Mouse (Mus musculus) neural tube, embryonic 11.5 days (tissue): ENCODE data around the gene Cep85l. TPM values are rescaled to one million over a fixed set of nuclear protein-coding genes. Genes with fewer than 3 reads are reported as not detected.

Experiments used
- ATAC-seq: fragments of 200-750 bp; cut with Nextera tagmentation; 2 replicates; pipeline ENCODE4 v1.8.0; 2017; ENCODE audit warnings: moderate number of reproducible peaks, mild to moderate bottlenecking, moderate TSS enrichment, moderate library complexity; ENCODE audit not compliant: insufficient read depth, low FRiP score, low TSS enrichment
- DNase-seq: peaks from one replicate; pipeline ENCODE4 v3.0.0-alpha.2; 2015; ENCODE audit warnings: low spot score
- H3K27ac ChIP-seq: fragments of 300-500 bp; sonication (generic); 2 replicates; pipeline ENCODE4 v1.5.1; 2014; ENCODE audit warnings: low read depth, mild to moderate bottlenecking, low read length
- H3K27me3 ChIP-seq: fragments of 300-500 bp; sonication (generic); 2 replicates; pipeline ENCODE4 v1.6.1; 2014; ENCODE audit warnings: mild to moderate bottlenecking, low read length, mixed read lengths; ENCODE audit not compliant: control insufficient read depth, insufficient read depth
- H3K36me3 ChIP-seq: fragments of 300-500 bp; sonication (generic); 2 replicates; pipeline ENCODE4 v1.6.1; 2014; ENCODE audit warnings: mild to moderate bottlenecking, low read length, moderate library complexity, mixed read lengths; ENCODE audit not compliant: control insufficient read depth, insufficient read depth
- H3K4me1 ChIP-seq: fragments of 300-500 bp; sonication (generic); 2 replicates; pipeline ENCODE4 v1.6.1; 2014; ENCODE audit warnings: low read length, mixed read lengths; ENCODE audit not compliant: control insufficient read depth, insufficient read depth
- H3K4me2 ChIP-seq: fragments of 300-500 bp; sonication (generic); 2 replicates; pipeline ENCODE4 v1.6.1; 2014; ENCODE audit warnings: low read depth, mild to moderate bottlenecking, moderate library complexity
- H3K4me3 ChIP-seq: fragments of 300-500 bp; sonication (generic); 2 replicates; pipeline ENCODE4 v1.5.1; 2014; ENCODE audit warnings: low read depth, low read length
- H3K9ac ChIP-seq: fragments of 300-500 bp; sonication (generic); 2 replicates; pipeline ENCODE4 v1.6.1; 2014; ENCODE audit warnings: mild to moderate bottlenecking, low read length
- H3K9me3 ChIP-seq: fragments of 300-500 bp; sonication (generic); 2 replicates; pipeline ENCODE4 v1.6.1; 2016; ENCODE audit warnings: low read length; ENCODE audit not compliant: control insufficient read depth
- WGBS: fragments of 180-500 bp; shearing (Covaris S2); extraction: QIAGEN DNeasy Blood & Tissue Kit; methylation state at CpG from one replicate; pipeline ENCODE4 v1.1.7; 2014; 5-methylcytosine and 5-hydroxymethylcytosine counted together
- polyA plus RNA-seq: library from polyadenylated mRNA; unstranded; fragments of >200 nt; fragmentation: Nextera tagmentation; extraction: Ambion mirVana; gene quantifications from 2 replicates; pipeline ENCODE4 v1.2.1, GENCODE M21; 2014

The Cep85l gene
- polyA plus RNA-seq, 1 experiment from 2014 or later = 6.2 TPM

DNA sequence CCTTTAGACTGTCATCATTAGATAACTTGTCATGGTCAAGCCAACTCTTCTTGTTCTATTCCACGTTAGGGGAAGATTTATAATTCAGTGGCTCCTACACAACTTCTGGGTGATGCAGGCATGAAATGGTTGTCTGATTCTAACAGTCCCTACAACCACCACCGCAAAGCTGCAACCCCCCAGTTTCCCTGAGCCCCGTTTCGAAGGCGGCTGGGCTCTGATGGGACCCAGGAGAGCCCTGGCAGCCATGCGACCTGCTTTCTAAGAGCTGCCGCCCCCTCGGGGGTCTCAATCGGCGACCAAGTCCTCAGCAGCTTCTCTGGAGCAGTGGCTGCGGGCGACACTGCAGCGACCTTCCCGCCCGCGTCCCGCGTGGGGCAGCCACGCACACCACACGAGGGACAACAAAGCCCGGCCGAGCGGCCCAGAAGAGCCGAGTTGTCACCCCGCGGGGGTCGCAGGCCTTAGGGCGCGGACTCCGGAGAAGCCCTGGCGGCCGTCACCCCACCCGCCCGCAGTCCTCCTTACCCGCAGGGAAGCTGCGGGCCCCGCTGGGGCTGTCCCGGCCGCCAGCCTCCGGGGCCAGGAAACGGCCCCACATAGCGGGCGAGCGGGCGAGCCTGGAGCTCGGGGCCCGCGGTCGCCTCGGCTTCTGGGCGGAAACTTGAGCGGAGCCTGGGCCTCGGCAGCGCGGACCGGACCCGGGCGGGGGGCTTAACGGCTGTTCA, 602 bp downstream of the Cep85l start:
- Histone ChIP-seq H3K4me3 (peak overlapping the region; percentile 91), H3K9ac (peak overlapping the region; percentile 98), H3K36me3 (no peaks in the 10 kb centered on the region), H3K27me3 (no peaks in the 10 kb centered on the region), H3K27ac (peak overlapping the region; percentile 98), H3K4me1 (peaks cover 5% of the 10 kb centered on the region; the same call in 1 of the 2 replicates), H3K9me3 (no peaks in the 10 kb centered on the region), H3K4me2 (peak overlapping the region; percentile 56)
- no peak for DNase-seq
- under 1% methylated on average over 58 of the region's 59 CpGs for WGBS
- ATAC-seq = peak; percentile 77

DNA sequence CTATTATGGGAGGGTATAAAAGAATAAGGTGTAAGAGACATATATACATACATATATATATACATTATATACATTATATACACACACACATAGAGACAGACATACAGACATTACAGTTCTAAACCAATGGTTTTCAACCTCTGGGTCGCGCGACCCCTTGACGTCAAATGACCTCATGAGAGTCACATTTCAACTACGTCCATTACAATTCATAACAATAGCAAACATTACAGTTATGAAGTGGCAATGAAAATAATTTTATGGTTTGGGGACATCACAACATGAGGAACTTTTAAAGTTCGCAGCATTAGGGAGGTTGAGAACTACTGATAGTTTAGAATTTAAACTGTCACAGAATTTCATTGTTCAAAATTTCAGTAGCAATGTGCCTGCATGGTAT, 1.5 kb downstream of the Cep85l start:
- DNase-seq = no peak
- H3K27ac ChIP-seq = no peak overlapping the region

DNA sequence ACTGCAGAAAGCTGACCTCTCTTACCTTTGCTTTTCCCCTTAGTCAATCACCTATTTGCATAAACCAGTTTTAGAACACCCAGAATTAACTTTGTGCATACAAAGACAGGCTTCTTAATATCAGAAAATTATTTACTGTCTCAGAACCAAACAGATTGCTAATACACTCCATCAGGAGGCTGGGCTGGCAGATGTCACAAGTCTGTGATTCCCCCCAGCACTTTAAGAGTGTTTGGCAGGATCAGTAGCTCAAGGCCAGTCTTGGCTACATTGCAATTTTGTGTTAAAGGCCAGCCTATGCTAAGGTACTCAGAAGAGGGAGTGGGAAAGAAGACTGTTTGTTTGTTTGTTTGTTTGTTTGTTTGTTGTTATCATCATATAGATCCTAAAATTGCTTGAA, 2.7 kb downstream of the Cep85l start:
- Histone ChIP-seq H3K4me3 (no peak overlapping the region), H3K9me3 (no peaks in the 10 kb centered on the region), H3K4me2 (no peak overlapping the region), H3K27ac (no peak overlapping the region), H3K36me3 (no peaks in the 10 kb centered on the region), H3K4me1 (peaks cover 5% of the 10 kb centered on the region; the same call in 1 of the 2 replicates), H3K9ac (no peak overlapping the region), H3K27me3 (no peaks in the 10 kb centered on the region)
- no peak for ATAC-seq
- no peak for DNase-seq

More for the DNA sequence above, 1.5 kb downstream of the Cep85l start:
- no peaks in the 10 kb centered on the region for H3K27me3 ChIP-seq
- H3K4me2 ChIP-seq = peak overlapping the region; percentile 56
- H3K4me1 ChIP-seq = peaks cover 5% of the 10 kb centered on the region; the same call in 1 of the 2 replicates
- H3K4me3 ChIP-seq = peak overlapping the region; percentile 91
- 83% methylated on average over 6 of the region's 6 CpGs for WGBS
- ATAC-seq = no peak
- no peaks in the 10 kb centered on the region for H3K36me3 ChIP-seq
- no peaks in the 10 kb centered on the region for H3K9me3 ChIP-seq
- no peak overlapping the region for H3K9ac ChIP-seq

DNA sequence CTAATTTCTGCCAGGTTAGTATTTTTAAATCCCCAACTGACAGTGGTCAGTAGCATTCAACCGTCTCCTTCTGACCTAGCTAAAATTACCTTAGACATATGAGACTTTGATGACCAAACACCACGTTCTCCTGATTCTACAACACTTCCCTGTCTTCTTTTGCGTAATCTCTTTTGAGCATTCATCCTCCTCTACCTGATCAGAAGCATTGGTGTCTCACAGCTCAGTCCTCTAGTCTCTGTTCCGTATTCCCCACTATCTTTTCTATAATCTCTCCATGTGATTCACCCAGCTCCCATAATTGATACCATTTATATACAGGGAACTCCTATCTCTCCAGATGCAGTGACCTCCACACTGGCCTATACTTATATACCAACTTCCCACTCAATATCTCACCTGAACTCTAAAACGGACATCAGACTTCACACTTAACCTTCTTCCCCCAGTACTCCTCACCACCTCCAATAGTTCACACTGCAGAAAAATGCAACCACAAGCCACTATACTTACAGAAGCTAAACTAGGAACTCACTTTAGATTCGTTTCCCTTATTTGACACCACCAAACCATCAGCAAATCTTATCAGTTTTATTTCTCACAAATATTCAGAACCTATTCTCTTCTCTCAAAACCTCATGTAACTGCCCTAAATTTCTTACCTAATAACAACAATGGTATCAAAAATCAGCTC, 5.7 kb downstream of the Cep85l start:
- Histone ChIP-seq H3K36me3 (no peaks in the 10 kb centered on the region), H3K4me2 (no peak overlapping the region), H3K27me3 (no peaks in the 10 kb centered on the region), H3K9ac (no peak overlapping the region), H3K27ac (no peak overlapping the region), H3K4me3 (no peak overlapping the region), H3K9me3 (no peaks in the 10 kb centered on the region), H3K4me1 (peaks cover 5% of the 10 kb centered on the region; the same call in 1 of the 2 replicates)
- WGBS = 95% methylated on average over 6 of the region's 6 CpGs
- no peak for DNase-seq
- ATAC-seq = no peak

DNA sequence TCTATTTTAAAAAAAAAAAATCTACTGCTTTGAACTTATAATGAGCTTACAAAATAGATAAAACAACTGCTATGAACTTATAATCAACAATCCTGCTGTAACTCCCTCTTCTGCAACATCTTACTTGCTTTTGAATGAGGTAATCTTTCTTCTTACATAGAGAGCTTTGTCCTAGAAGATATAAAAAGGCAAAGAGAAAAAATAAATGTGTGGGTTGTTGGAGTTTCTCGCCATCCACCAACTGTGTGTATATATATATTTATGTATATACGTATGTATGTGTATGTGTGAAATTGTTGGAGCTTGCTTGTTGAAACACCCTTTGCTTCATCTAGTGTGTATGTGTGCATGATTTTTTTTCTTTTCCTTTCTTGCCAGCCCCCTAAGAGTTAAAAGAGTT, 12.5 kb downstream of the Cep85l start:
- no peak overlapping the region for H3K4me2 ChIP-seq
- H3K9ac ChIP-seq = no peak overlapping the region
- H3K9me3 ChIP-seq = no peaks in the 10 kb centered on the region
- H3K36me3 ChIP-seq = no peaks in the 10 kb centered on the region
- 96% methylated on average over 2 of the region's 2 CpGs for WGBS
- no peaks in the 10 kb centered on the region for H3K4me1 ChIP-seq
- no peaks in the 10 kb centered on the region for H3K27me3 ChIP-seq
- no peak overlapping the region for H3K4me3 ChIP-seq
- no peak overlapping the region for H3K27ac ChIP-seq
- DNase-seq (no peak), ATAC-seq (no peak)

DNA sequence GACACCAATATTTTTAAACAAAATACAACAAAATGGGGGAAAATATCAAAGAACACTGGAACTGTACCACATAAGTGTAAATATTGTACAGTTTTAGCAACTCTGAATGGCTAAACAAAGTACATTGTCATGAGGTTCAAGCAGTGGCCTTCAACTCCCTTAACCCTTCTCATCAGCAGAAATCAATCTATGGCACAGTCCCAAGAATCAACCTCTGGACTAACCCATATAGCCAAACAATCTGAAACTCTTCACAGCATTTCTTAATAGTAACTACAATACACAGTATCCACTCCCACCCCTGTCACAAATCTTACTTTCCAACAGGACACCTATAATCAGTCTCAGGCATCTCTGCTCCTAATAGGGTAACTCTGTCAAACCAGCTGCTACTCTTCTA, 15.4 kb downstream of the Cep85l start:
- ATAC-seq (no peak), DNase-seq (no peak)
- no peaks in the 10 kb centered on the region for H3K27me3 ChIP-seq
- no peak overlapping the region for H3K27ac ChIP-seq
- no peaks in the 10 kb centered on the region for H3K36me3 ChIP-seq
- no peaks in the 10 kb centered on the region for H3K4me1 ChIP-seq
- H3K9ac ChIP-seq = no peak overlapping the region
- H3K4me2 ChIP-seq = no peak overlapping the region
- H3K9me3 ChIP-seq = no peaks in the 10 kb centered on the region
- H3K4me3 ChIP-seq = no peak overlapping the region

DNA sequence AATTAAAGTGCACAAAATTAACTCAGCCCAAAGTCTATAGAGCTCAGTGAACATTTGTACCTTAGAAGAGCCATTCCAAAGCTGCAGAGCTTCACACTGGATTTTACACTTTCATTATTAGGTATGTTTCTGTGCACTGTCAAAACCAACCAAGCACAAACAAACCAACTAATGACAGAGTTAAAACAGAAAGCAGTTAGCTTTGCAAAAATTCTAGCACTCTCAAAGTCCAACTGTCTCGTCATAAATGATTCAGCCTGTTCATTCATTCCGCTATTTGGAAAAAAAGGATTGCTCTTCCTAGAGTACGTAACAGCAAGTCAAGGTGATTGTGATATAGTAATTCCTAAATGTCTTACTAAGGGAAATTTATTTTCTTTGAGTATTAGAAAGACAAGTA, 20.7 kb downstream of the Cep85l start:
- H3K4me1 ChIP-seq = no peaks in the 10 kb centered on the region
- H3K36me3 ChIP-seq = no peaks in the 10 kb centered on the region
- ATAC-seq (no peak), DNase-seq (no peak)
- no peak overlapping the region for H3K4me2 ChIP-seq
- 92% methylated on average over 3 of the region's 3 CpGs for WGBS
- no peaks in the 10 kb centered on the region for H3K27me3 ChIP-seq
- no peak overlapping the region for H3K9ac ChIP-seq
- H3K27ac ChIP-seq = no peak overlapping the region
- no peaks in the 10 kb centered on the region for H3K9me3 ChIP-seq
- H3K4me3 ChIP-seq = no peak overlapping the region

DNA sequence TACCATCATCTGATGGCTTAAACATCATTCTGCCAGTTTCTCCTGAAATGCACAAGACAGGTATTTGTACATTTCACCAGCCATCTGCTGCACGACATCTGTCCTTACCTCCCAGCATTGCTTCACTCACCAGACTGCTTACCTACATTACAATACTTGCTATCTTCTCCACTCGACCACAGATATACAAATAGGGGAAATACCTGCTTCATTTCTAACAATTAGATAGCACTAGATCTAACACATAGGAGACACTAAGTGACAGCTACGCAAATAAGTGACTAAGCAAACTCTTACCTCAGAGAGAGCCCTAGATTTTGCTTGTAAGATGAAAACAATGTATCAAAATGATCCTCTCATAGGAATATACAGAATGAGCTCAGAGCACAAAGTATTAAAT, 26.1 kb downstream of the Cep85l start:
- WGBS = 83% methylated on average over 3 of the region's 3 CpGs

DNA sequence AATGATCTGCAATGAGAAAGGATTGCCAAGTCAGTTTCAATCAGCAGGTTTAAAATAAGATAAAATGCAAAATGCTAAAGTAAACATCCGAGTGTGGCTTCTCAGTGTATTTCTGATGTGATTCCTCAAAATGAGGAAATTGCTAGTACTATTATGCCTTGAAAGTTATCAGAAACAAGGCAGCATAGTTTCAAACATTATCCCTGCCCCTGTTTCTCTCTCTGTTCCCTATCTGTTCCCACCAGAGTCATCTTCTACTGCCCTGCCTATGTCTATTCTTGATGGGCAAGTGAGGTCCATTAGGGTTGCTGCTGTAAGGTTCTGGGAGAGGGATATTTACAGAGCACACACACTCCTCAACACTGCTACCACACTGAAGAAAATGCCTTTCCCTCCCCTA, 30.5 kb downstream of the Cep85l start:
- Histone ChIP-seq H3K27me3 (no peaks in the 10 kb centered on the region), H3K36me3 (no peaks in the 10 kb centered on the region), H3K27ac (no peak overlapping the region), H3K9ac (no peak overlapping the region), H3K4me2 (no peak overlapping the region), H3K4me3 (no peak overlapping the region), H3K4me1 (no peaks in the 10 kb centered on the region), H3K9me3 (no peaks in the 10 kb centered on the region)
- 86% methylated on average over 1 of the region's 1 CpGs for WGBS
- ATAC-seq (no peak), DNase-seq (no peak)

More for the DNA sequence above, 26.1 kb downstream of the Cep85l start:
- Histone ChIP-seq H3K27me3 (no peaks in the 10 kb centered on the region), H3K4me2 (no peak overlapping the region), H3K9me3 (no peaks in the 10 kb centered on the region), H3K9ac (no peak overlapping the region), H3K27ac (no peak overlapping the region), H3K4me1 (no peaks in the 10 kb centered on the region), H3K4me3 (no peak overlapping the region), H3K36me3 (no peaks in the 10 kb centered on the region)
- DNase-seq (no peak), ATAC-seq (no peak)
